Mouse (Mus musculus) forebrain, embryonic 11.5 days (tissue): ENCODE data around the gene Tnfsf4. TPM values are rescaled to one million over a fixed set of nuclear protein-coding genes. Genes with fewer than 3 reads are reported as not detected.

Experiments used
- ATAC-seq: fragments of 200-750 bp; cut with Nextera tagmentation; replicated peaks from 2 replicates; pipeline ENCODE4 v1.8.0; 2017; ENCODE audit warnings: moderate TSS enrichment; ENCODE audit not compliant: low FRiP score
- DNase-seq: peaks from one replicate; pipeline ENCODE4 v3.0.0-alpha.2; 2017; ENCODE audit warnings: low spot score
- H3K27ac ChIP-seq: fragments of 300-500 bp; sonication (generic); 2 replicates; pipeline ENCODE4 v1.5.1; 2014; ENCODE audit warnings: low read depth, low read length
- H3K27me3 ChIP-seq: fragments of 300-500 bp; sonication (generic); 2 replicates; pipeline ENCODE4 v1.6.1; 2014; ENCODE audit warnings: mild to moderate bottlenecking, low read length, mixed read lengths; ENCODE audit not compliant: control insufficient read depth, insufficient read depth
- H3K36me3 ChIP-seq: fragments of 300-500 bp; sonication (generic); 2 replicates; pipeline ENCODE4 v1.6.1; 2014; ENCODE audit warnings: mild to moderate bottlenecking, low read length, moderate library complexity, mixed read lengths; ENCODE audit not compliant: control insufficient read depth, insufficient read depth
- H3K4me1 ChIP-seq: fragments of 300-500 bp; sonication (generic); replicated peaks from 2 replicates; pipeline ENCODE4 v1.6.1; 2014; ENCODE audit warnings: low read length, mixed read lengths; ENCODE audit not compliant: control insufficient read depth, insufficient read depth
- H3K4me2 ChIP-seq: fragments of 300-500 bp; sonication (generic); 2 replicates; pipeline ENCODE4 v1.6.1; 2014; ENCODE audit warnings: low read depth, mild to moderate bottlenecking, low read length, moderate library complexity, mixed read lengths; ENCODE audit not compliant: severe bottlenecking
- H3K4me3 ChIP-seq: fragments of 300-500 bp; sonication (generic); 2 replicates; pipeline ENCODE4 v1.5.1; 2014; ENCODE audit warnings: low read depth, low read length
- H3K9ac ChIP-seq: fragments of 300-500 bp; sonication (generic); 2 replicates; pipeline ENCODE4 v1.6.1; 2014; ENCODE audit warnings: low read length
- H3K9me3 ChIP-seq: fragments of 300-500 bp; sonication (generic); 2 replicates; pipeline ENCODE4 v1.6.1; 2016; ENCODE audit warnings: low read length, mixed read lengths; ENCODE audit not compliant: control insufficient read depth
- WGBS: fragments of 180-500 bp; shearing (Covaris S2); extraction: QIAGEN DNeasy Blood & Tissue Kit; methylation state at CpG from one replicate; pipeline ENCODE4 v1.1.7; 2014; 5-methylcytosine and 5-hydroxymethylcytosine counted together
- polyA plus RNA-seq: library from polyadenylated mRNA; unstranded; fragments of >200 nt; fragmentation: Nextera tagmentation; extraction: Ambion mirVana; gene quantifications from 2 replicates; pipeline ENCODE4 v1.2.1, GENCODE M21; 2014

Tnfsf4 gene
- not detected in 2 replicates for polyA plus RNA-seq

DNA sequence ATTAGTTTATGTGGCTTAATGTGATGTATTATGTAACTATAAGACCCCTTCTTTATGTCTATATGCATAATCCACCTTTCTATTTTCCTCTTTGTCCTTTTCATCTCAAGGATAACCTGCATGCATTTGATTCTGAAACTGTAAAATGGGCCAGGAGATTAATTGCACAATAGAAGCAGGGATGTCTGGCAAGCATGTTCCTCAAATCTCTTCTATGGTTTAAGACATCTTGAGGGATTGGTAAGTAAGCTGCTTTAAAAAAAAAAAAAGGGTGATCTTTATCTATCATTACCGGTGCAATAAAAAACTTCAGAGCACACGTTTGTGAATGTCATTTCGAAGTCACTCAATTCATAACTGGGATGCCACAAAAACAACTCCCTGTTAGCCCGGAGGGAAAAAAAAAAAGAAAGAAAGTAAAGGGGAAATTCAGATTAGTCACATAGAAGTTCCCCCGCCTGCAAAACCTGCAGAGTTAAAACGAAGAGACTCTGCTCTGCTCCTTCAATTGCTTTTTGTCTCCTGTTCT, at the start of gene Tnfsf4:
Gene Tnfsf4 (plus strand): TSS at position 479 of the 529 bp plus-strand sequence.
- Histone ChIP-seq H3K9ac (no peak within 1 kb of the TSS), H3K4me2 (no peak within 1 kb of the TSS), H3K36me3 (no peaks in the 10 kb centered on the region), H3K4me1 (no peaks in the 10 kb centered on the region), H3K27ac (no peak within 1 kb of the TSS), H3K27me3 (no peaks in the 10 kb centered on the region), H3K9me3 (no peaks in the 10 kb centered on the region), H3K4me3 (no peak within 1 kb of the TSS)
- WGBS: 78% methylated on average over 6 of the region's 6 CpGs
- no peak for DNase-seq
- no peak for ATAC-seq

DNA sequence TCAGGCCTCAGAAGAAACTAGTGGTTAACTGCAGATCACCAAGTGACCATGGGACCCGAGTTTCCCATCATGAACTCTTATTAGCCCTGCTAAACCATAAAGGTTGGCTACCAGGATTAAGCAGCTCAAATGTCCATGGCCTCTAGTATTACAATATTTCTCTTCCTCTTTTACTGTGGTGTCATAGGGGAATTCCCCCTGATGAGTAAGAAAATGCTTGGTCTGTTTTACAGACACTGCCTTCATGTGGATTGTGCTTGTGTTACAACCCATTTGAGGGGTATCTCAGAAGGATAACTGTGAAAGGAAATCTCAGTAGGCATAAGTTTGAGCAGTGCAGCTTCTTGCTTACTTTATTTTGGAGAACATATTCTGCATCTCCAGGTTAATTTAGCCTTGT, 44.2 kb upstream of the Tnfsf4 start:
- H3K4me3 ChIP-seq: no peak overlapping the region
- DNase-seq (no peak), ATAC-seq (no peak)
- no peaks in the 10 kb centered on the region for H3K4me1 ChIP-seq
- H3K36me3 ChIP-seq: no peaks in the 10 kb centered on the region
- H3K27ac ChIP-seq: no peak overlapping the region
- no peaks in the 10 kb centered on the region for H3K27me3 ChIP-seq
- H3K4me2 ChIP-seq: no peak overlapping the region
- 82% methylated on average over 1 of the region's 1 CpGs for WGBS
- no peaks in the 10 kb centered on the region for H3K9me3 ChIP-seq
- H3K9ac ChIP-seq: no peak overlapping the region

DNA sequence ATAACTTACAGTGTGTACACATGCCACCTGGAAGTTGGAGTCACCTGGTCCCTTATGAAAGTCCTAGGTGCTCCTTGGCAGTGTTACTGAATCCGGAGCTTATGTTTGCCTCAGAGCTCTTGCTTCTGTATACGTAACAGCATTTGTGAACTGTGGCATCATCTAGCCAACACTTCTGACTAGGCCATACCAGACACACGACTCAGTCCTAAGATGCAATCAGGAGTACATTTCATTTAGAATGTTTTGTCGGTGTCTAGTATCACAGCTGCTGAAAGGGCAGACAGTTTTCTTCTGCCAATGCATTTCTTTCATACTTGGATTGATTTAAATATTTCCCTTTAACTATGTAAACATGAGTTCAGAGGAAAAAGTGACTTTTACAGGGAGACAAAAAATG, 30.2 kb upstream of the Tnfsf4 start:
- H3K4me2 ChIP-seq: no peak overlapping the region
- no peaks in the 10 kb centered on the region for H3K4me1 ChIP-seq
- ATAC-seq (no peak), DNase-seq (no peak)
- no peaks in the 10 kb centered on the region for H3K36me3 ChIP-seq
- H3K27me3 ChIP-seq: no peaks in the 10 kb centered on the region
- no peak overlapping the region for H3K27ac ChIP-seq
- no peak overlapping the region for H3K9ac ChIP-seq
- no peaks in the 10 kb centered on the region for H3K9me3 ChIP-seq
- WGBS: 90% methylated on average over 4 of the region's 4 CpGs
- H3K4me3 ChIP-seq: no peak overlapping the region

DNA sequence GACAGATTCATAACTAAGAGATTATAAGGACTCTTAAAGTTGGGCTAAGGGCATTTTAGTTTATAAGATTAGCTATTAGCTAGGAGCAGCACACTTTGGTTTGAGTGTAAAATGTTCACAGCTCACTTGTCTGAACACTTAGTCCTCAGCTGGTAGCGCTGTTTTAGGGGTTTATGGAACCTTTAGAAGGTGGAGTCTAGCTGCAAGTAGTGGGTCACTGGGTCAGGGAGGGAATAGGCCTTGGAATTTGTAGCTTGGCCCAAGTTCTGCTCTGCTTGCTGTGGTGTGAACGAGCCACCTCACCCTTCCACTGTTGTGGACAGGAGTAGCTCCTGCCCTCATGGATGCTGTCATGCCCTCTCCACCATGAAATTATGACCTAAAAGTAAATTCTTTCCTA, 23.3 kb upstream of the Tnfsf4 start:
- Histone ChIP-seq H3K9me3 (no peaks in the 10 kb centered on the region), H3K27me3 (no peaks in the 10 kb centered on the region), H3K4me1 (no peaks in the 10 kb centered on the region), H3K4me3 (no peak overlapping the region), H3K27ac (no peak overlapping the region), H3K9ac (no peak overlapping the region), H3K36me3 (no peaks in the 10 kb centered on the region), H3K4me2 (no peak overlapping the region)
- ATAC-seq (no peak), DNase-seq (no peak)
- 87% methylated on average over 2 of the region's 2 CpGs for WGBS

DNA sequence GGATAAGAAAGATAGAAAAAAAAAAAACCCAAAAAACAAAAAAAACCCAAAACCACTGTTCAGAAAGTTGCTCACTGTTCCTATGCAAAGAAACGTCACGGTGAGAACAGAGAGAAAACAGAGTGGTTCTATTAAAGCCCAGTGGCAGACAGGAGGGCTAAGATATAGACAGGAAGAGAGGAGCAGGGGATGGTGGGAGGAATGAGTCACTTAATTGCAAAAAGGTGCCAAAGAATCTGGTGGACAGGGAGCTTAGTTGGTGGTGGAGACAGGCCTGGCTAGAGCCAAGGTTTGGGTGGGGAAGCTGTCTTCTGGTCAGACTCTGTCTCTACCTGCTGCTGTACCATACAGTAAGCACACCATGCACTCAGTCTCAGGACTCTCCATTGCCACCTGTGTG, 19.3 kb upstream of the Tnfsf4 start:
- Histone ChIP-seq H3K4me2 (no peak overlapping the region), H3K9me3 (no peaks in the 10 kb centered on the region), H3K27ac (no peak overlapping the region), H3K36me3 (no peaks in the 10 kb centered on the region), H3K27me3 (no peaks in the 10 kb centered on the region), H3K9ac (no peak overlapping the region), H3K4me1 (peaks cover 3% of the 10 kb centered on the region; the same call in 1 of the 2 replicates), H3K4me3 (no peak overlapping the region)
- ATAC-seq (no peak), DNase-seq (no peak)
- 84% methylated on average over 2 of the region's 2 CpGs for WGBS

- no peaks in the 10 kb centered on the region for H3K9me3 ChIP-seq
- DNase-seq: no peak
- H3K27ac ChIP-seq: no peak overlapping the region
- H3K4me1 ChIP-seq: peaks cover 3% of the 10 kb centered on the region; the same call in 1 of the 2 replicates
- ATAC-seq: no peak
- H3K4me3 ChIP-seq: no peak overlapping the region
- H3K4me2 ChIP-seq: no peak overlapping the region
- H3K36me3 ChIP-seq: no peaks in the 10 kb centered on the region
- no peak overlapping the region for H3K9ac ChIP-seq
- H3K27me3 ChIP-seq: no peaks in the 10 kb centered on the region
- 90% methylated on average over 3 of the region's 3 CpGs for WGBS
Measured at GRCm38 (mm10) chr1:161378571-161378970, 16.6 kb upstream of the Tnfsf4 start.

- WGBS: 4% methylated on average over 11 of the region's 11 CpGs
- H3K4me2 ChIP-seq: no peak overlapping the region
- no peak for DNase-seq
Measured at GRCm38 (mm10) chr1:161379685-161380424, 15.4 kb upstream of the Tnfsf4 start.

DNA sequence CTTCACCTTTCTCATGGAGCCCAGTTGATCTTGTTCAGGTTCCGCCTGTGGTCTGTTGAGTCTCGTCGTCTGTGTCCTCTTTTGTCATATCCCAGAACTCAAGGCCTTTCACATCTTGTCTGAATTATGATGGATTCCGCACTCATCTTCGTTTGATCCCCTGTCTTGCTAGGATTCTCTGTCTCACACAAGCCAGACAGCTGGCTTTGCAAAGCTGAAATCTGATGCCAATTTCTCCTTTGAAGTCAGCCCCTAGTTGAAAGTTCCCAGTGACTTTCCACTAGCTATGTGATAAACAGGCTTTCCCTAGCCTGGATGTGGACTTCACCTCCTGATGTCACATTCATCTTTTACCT, 14.8 kb upstream of the Tnfsf4 start:
- 36% methylated on average over 5 of the region's 5 CpGs for WGBS

More at GRCm38 (mm10) chr1:161379685-161380424, 15.4 kb upstream of the Tnfsf4 start:
- H3K9ac ChIP-seq: no peak overlapping the region
- no peaks in the 10 kb centered on the region for H3K36me3 ChIP-seq
- ATAC-seq: peak; percentile 62; the same call in 1 of the 2 replicates
- H3K4me1 ChIP-seq: peaks cover 3% of the 10 kb centered on the region; the same call in 1 of the 2 replicates
- no peaks in the 10 kb centered on the region for H3K9me3 ChIP-seq
- H3K27ac ChIP-seq: no peak overlapping the region
- no peaks in the 10 kb centered on the region for H3K27me3 ChIP-seq
- H3K4me3 ChIP-seq: no peak overlapping the region

GRCm38 (mm10) chr1:161390066-161390465, 5.1 kb upstream of the Tnfsf4 start:
- DNase-seq (no peak), ATAC-seq (no peak)
- H3K4me2 ChIP-seq: no peak overlapping the region
- no peak overlapping the region for H3K4me3 ChIP-seq
- no peaks in the 10 kb centered on the region for H3K27me3 ChIP-seq
- no peaks in the 10 kb centered on the region for H3K4me1 ChIP-seq
- H3K36me3 ChIP-seq: no peaks in the 10 kb centered on the region
- H3K9me3 ChIP-seq: no peaks in the 10 kb centered on the region
- H3K9ac ChIP-seq: no peak overlapping the region
- 74% methylated on average over 2 of the region's 2 CpGs for WGBS
- H3K27ac ChIP-seq: no peak overlapping the region

More for the DNA sequence above, 14.8 kb upstream of the Tnfsf4 start:
- no peak overlapping the region for H3K4me3 ChIP-seq
- no peak for DNase-seq
- H3K27ac ChIP-seq: no peak overlapping the region
- H3K36me3 ChIP-seq: no peaks in the 10 kb centered on the region
- H3K4me1 ChIP-seq: peaks cover 3% of the 10 kb centered on the region; the same call in 1 of the 2 replicates
- ATAC-seq: no peak
- H3K4me2 ChIP-seq: no peak overlapping the region
- no peaks in the 10 kb centered on the region for H3K9me3 ChIP-seq
- no peaks in the 10 kb centered on the region for H3K27me3 ChIP-seq
- H3K9ac ChIP-seq: no peak overlapping the region
